Mouse (Mus musculus): ENCODE measurements at regions not wholly inside any gene's neighbourhood (a gene's known extent, or its start where the extent isn't known, plus 50 kb on each side); places are given as distances from the start of the nearest gene placed in this dataset.

GRCm38 (mm10) chr2:160439028-160439427 lies 72.2 kb upstream of the Mafb start:
- Histone ChIP-seq H3K27ac (ENCODE audit: insufficient read depth, low read length) (no peak overlapping the region), H3K36me3 (ENCODE audit: control insufficient read depth, insufficient read depth, low read length, poor library complexity, severe bottlenecking) (no peaks in the 10 kb centered on the region), H3K4me3 (ENCODE audit: low read depth, low read length) (no peak overlapping the region), H3K27me3 (ENCODE audit: control insufficient read depth, insufficient read depth, low read length, poor library complexity, severe bottlenecking) (no peaks in the 10 kb centered on the region), H3K4me1 (ENCODE audit: control insufficient read depth, insufficient read depth, low read length) (no peaks in the 10 kb centered on the region), H3K9ac (ENCODE audit: low read depth, poor library complexity, severe bottlenecking) (no peak overlapping the region), H3K9me3 (replicated peaks; ENCODE audit: control insufficient read depth, insufficient read depth, low read length, poor library complexity, severe bottlenecking) (peaks cover 11% of the 10 kb centered on the region)
- TF ChIP-seq EP300 (IDR thresholded peaks at IDR 0.05; ENCODE audit: insufficient read depth, low read depth, low read length) (no peak), POLR2A (IDR thresholded peaks at IDR 0.05; ENCODE audit: insufficient read depth, low read length) (no peak), CTCF (IDR thresholded peaks at IDR 0.05; ENCODE audit: low read depth, low read length) (no peak)

GRCm38 (mm10) chr2:160440236-160440635 lies 73.4 kb upstream of the Mafb start:
- Histone ChIP-seq H3K9me3 (replicated peaks; ENCODE audit: control insufficient read depth, insufficient read depth, low read length, poor library complexity, severe bottlenecking) (peaks cover 11% of the 10 kb centered on the region), H3K27me3 (ENCODE audit: control insufficient read depth, insufficient read depth, low read length, poor library complexity, severe bottlenecking) (no peaks in the 10 kb centered on the region), H3K9ac (ENCODE audit: low read depth, poor library complexity, severe bottlenecking) (no peak overlapping the region), H3K36me3 (ENCODE audit: control insufficient read depth, insufficient read depth, low read length, poor library complexity, severe bottlenecking) (no peaks in the 10 kb centered on the region), H3K4me3 (ENCODE audit: low read depth, low read length) (no peak overlapping the region), H3K4me1 (ENCODE audit: control insufficient read depth, insufficient read depth, low read length) (no peaks in the 10 kb centered on the region), H3K27ac (ENCODE audit: insufficient read depth, low read length) (no peak overlapping the region)
- TF ChIP-seq CTCF (IDR thresholded peaks at IDR 0.05; ENCODE audit: low read depth, low read length) (no peak), EP300 (IDR thresholded peaks at IDR 0.05; ENCODE audit: insufficient read depth, low read depth, low read length) (no peak), POLR2A (IDR thresholded peaks at IDR 0.05; ENCODE audit: insufficient read depth, low read length) (no peak)

- Histone ChIP-seq H3K27me3 (ENCODE audit: control insufficient read depth, insufficient read depth, low read length, poor library complexity, severe bottlenecking) (no peaks in the 10 kb centered on the region), H3K9me3 (replicated peaks; ENCODE audit: control insufficient read depth, insufficient read depth, low read length, poor library complexity, severe bottlenecking) (no peaks in the 10 kb centered on the region), H3K9ac (ENCODE audit: low read depth, poor library complexity, severe bottlenecking) (no peak overlapping the region), H3K4me3 (ENCODE audit: low read depth, low read length) (no peak overlapping the region), H3K27ac (ENCODE audit: insufficient read depth, low read length) (peak overlapping the region; percentile 16; the same call in 1 of the 2 replicates), H3K4me1 (ENCODE audit: control insufficient read depth, insufficient read depth, low read length) (peaks cover 2% of the 10 kb centered on the region), H3K36me3 (ENCODE audit: control insufficient read depth, insufficient read depth, low read length, poor library complexity, severe bottlenecking) (no peaks in the 10 kb centered on the region)
- TF ChIP-seq CTCF (IDR thresholded peaks at IDR 0.05; ENCODE audit: low read depth, low read length) (no peak), EP300 (IDR thresholded peaks at IDR 0.05; ENCODE audit: insufficient read depth, low read depth, low read length) (no peak), POLR2A (IDR thresholded peaks at IDR 0.05; ENCODE audit: insufficient read depth, low read length) (no peak)
These were observed 84.2 kb upstream of the Mafb start for GRCm38 (mm10) chr2:160451057-160451456.

GRCm38 (mm10) chr2:160451481-160452238 lies 84.8 kb upstream of the Mafb start:
- Histone ChIP-seq H3K9ac (ENCODE audit: low read depth, poor library complexity, severe bottlenecking) (no peak overlapping the region; the same call in 1 of the 2 replicates), H3K27me3 (ENCODE audit: control insufficient read depth, insufficient read depth, low read length, poor library complexity, severe bottlenecking) (no peaks in the 10 kb centered on the region), H3K4me1 (ENCODE audit: control insufficient read depth, insufficient read depth, low read length) (peaks cover 2% of the 10 kb centered on the region), H3K9me3 (replicated peaks; ENCODE audit: control insufficient read depth, insufficient read depth, low read length, poor library complexity, severe bottlenecking) (no peaks in the 10 kb centered on the region), H3K4me3 (ENCODE audit: low read depth, low read length) (peak overlapping the region; percentile 62), H3K36me3 (ENCODE audit: control insufficient read depth, insufficient read depth, low read length, poor library complexity, severe bottlenecking) (no peaks in the 10 kb centered on the region), H3K27ac (ENCODE audit: insufficient read depth, low read length) (peak overlapping the region; percentile 69)
- TF ChIP-seq POLR2A (IDR thresholded peaks at IDR 0.05; ENCODE audit: insufficient read depth, low read length) (no peak), EP300 (IDR thresholded peaks at IDR 0.05; ENCODE audit: insufficient read depth, low read depth, low read length) (no peak), CTCF (IDR thresholded peaks at IDR 0.05; ENCODE audit: low read depth, low read length) (no peak)

- Histone ChIP-seq H3K27me3 (ENCODE audit: control insufficient read depth, insufficient read depth, low read length, poor library complexity, severe bottlenecking) (no peaks in the 10 kb centered on the region), H3K4me1 (ENCODE audit: control insufficient read depth, insufficient read depth, low read length) (peaks cover 2% of the 10 kb centered on the region), H3K27ac (ENCODE audit: insufficient read depth, low read length) (no peak overlapping the region), H3K4me3 (ENCODE audit: low read depth, low read length) (0 out of 2 replicates have a peak overlapping the region, but pooled peaks have one; percentile 6), H3K9ac (ENCODE audit: low read depth, poor library complexity, severe bottlenecking) (no peak overlapping the region), H3K36me3 (ENCODE audit: control insufficient read depth, insufficient read depth, low read length, poor library complexity, severe bottlenecking) (no peaks in the 10 kb centered on the region), H3K9me3 (replicated peaks; ENCODE audit: control insufficient read depth, insufficient read depth, low read length, poor library complexity, severe bottlenecking) (no peaks in the 10 kb centered on the region)
- TF ChIP-seq EP300 (IDR thresholded peaks at IDR 0.05; ENCODE audit: insufficient read depth, low read depth, low read length) (no peak), POLR2A (IDR thresholded peaks at IDR 0.05; ENCODE audit: insufficient read depth, low read length) (no peak), CTCF (IDR thresholded peaks at IDR 0.05; ENCODE audit: low read depth, low read length) (no peak)
These were observed 85.3 kb upstream of the Mafb start for GRCm38 (mm10) chr2:160452239-160452530.

- no peaks in the 10 kb centered on the region for H3K36me3 ChIP-seq (ENCODE audit: control insufficient read depth, insufficient read depth, low read length, poor library complexity, severe bottlenecking)
- H3K27ac ChIP-seq (ENCODE audit: insufficient read depth, low read length), result no peak overlapping the region
- peaks cover 2% of the 10 kb centered on the region for H3K4me1 ChIP-seq (ENCODE audit: control insufficient read depth, insufficient read depth, low read length)
- H3K9me3 ChIP-seq (replicated peaks; ENCODE audit: control insufficient read depth, insufficient read depth, low read length, poor library complexity, severe bottlenecking), result no peaks in the 10 kb centered on the region
- no peak overlapping the region for H3K4me3 ChIP-seq (ENCODE audit: low read depth, low read length)
- no peaks in the 10 kb centered on the region for H3K27me3 ChIP-seq (ENCODE audit: control insufficient read depth, insufficient read depth, low read length, poor library complexity, severe bottlenecking)
- TF ChIP-seq EP300 (IDR thresholded peaks at IDR 0.05; ENCODE audit: insufficient read depth, low read depth, low read length), result no peak
- no peak for TF ChIP-seq POLR2A (IDR thresholded peaks at IDR 0.05; ENCODE audit: insufficient read depth, low read length)
- TF ChIP-seq CTCF (IDR thresholded peaks at IDR 0.05; ENCODE audit: low read depth, low read length), result no peak
- no peak overlapping the region for H3K9ac ChIP-seq (ENCODE audit: low read depth, poor library complexity, severe bottlenecking)
These were observed 85.9 kb upstream of the Mafb start for GRCm38 (mm10) chr2:160452730-160453129.
